Mouse (Mus musculus) neural tube, embryonic 13.5 days (tissue): ENCODE results near the gene Vmac. TPM values are rescaled to one million over a fixed set of nuclear protein-coding genes. Genes with fewer than 3 reads are reported as not detected.

Experiments used
- ATAC-seq: fragments of 200-750 bp; cut with Nextera tagmentation; 2 replicates; pipeline ENCODE4 v1.8.0; 2017; ENCODE audit warnings: low read depth, mild to moderate bottlenecking, moderate TSS enrichment, moderate library complexity
- H3K27ac ChIP-seq: fragments of 300-500 bp; sonication (generic); replicated peaks from 2 replicates; pipeline ENCODE4 v1.5.1; 2015; ENCODE audit warnings: moderate library complexity, mild to moderate bottlenecking, inconsistent platforms
- H3K27me3 ChIP-seq: fragments of 300-500 bp; sonication (generic); 2 replicates; pipeline ENCODE4 v1.6.1; 2015; ENCODE audit warnings: mild to moderate bottlenecking, inconsistent platforms
- H3K36me3 ChIP-seq: fragments of 300-500 bp; sonication (generic); 2 replicates; pipeline ENCODE4 v1.6.1; 2015; ENCODE audit warnings: mild to moderate bottlenecking, inconsistent platforms
- H3K4me1 ChIP-seq: fragments of 300-500 bp; sonication (generic); replicated peaks from 2 replicates; pipeline ENCODE4 v1.6.1; 2015; ENCODE audit warnings: inconsistent platforms
- H3K4me2 ChIP-seq: fragments of 300-500 bp; sonication (generic); 2 replicates; pipeline ENCODE4 v1.6.1; 2015; ENCODE audit warnings: inconsistent platforms, mild to moderate bottlenecking, moderate library complexity
- H3K4me3 ChIP-seq: fragments of 300-500 bp; sonication (generic); 2 replicates; pipeline ENCODE4 v1.5.1; 2015; ENCODE audit warnings: mild to moderate bottlenecking, inconsistent platforms
- H3K9ac ChIP-seq: fragments of 300-500 bp; sonication (generic); 2 replicates; pipeline ENCODE4 v1.6.1; 2015; ENCODE audit warnings: moderate library complexity, mild to moderate bottlenecking, inconsistent platforms
- H3K9me3 ChIP-seq: fragments of 300-500 bp; sonication (generic); 2 replicates; pipeline ENCODE4 v1.6.1; 2016; ENCODE audit warnings: inconsistent platforms
- WGBS: fragments of 180-500 bp; shearing (Covaris S2); methylation state at CpG from one replicate; pipeline ENCODE4 v1.1.7; 2015; 5-methylcytosine and 5-hydroxymethylcytosine counted together
- polyA plus RNA-seq: library from polyadenylated mRNA; unstranded; fragments of >200 nt; fragmentation: Nextera tagmentation; extraction: Ambion mirVana; gene quantifications from 2 replicates; pipeline ENCODE4 v1.2.1, GENCODE M21; 2015

Vmac gene
- polyA plus RNA-seq, 1 experiment from 2014 or later, result 17.5 TPM

DNA sequence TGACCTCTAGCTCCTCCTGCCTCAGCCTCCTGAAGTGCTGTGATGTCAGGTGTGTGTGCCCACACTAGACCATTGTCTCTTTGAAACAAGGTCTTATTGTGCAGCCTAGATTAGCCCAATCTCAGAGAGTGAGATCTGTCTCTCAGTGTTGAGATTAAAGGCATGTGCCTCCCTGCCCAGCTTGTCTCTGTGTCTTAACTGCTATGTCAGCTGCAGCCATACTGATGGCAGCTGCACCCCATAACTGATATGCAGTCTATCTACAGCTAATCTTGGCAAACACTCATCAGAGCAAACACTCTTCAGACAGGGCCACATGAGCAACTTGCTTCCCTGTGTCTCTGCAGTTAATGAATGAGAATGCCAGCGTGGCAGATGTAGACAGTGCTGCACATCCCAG is 11.3 kb downstream of the Vmac start:
- Histone ChIP-seq H3K9me3 (no peaks in the 10 kb centered on the region), H3K36me3 (peaks cover 97% of the 10 kb centered on the region), H3K27ac (no peak overlapping the region), H3K4me1 (no peaks in the 10 kb centered on the region), H3K4me3 (no peak overlapping the region), H3K4me2 (no peak overlapping the region), H3K9ac (no peak overlapping the region), H3K27me3 (no peaks in the 10 kb centered on the region)
- no peak for ATAC-seq
- WGBS, result 97% methylated on average over 1 of the region's 1 CpGs

DNA sequence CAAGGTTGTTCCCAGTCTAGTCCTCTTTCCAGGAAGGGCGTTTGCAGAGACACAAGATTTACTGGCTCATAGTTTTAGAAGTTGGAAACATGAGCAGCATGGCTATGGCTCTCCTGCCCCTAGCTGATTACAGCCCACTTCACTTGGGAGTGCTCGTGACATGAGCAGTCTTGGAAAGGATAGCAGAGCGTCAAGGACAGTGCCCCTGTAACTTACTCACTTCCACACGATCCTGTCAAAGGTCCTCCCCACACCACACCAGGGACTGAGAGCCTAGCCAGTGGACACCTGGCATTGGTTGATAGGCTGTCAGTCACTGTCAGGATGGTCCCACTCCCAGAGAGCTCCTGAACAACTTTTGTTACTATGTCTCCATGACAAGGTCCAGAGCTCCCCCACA is 14.8 kb downstream of the Vmac start:
- no peak for ATAC-seq

DNA sequence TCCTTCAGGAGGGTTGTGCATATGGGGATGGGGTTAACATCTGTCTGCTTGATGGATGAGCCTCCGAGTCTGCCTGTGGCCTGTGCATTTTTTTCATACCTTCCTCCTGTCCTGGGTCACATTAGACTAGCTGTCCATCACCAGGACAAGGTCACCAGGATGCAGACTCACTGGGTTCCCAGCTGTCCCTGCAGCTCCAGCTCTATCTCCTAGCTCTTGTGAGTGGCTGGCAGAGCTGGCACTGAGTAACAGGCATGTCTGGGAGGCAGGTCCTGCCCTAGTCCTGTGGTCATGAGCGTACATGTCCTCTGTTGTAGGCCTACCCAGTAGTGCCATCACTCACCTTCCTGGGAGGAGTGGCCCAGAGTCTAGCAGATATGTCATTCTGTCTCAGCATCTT is 17.4 kb downstream of the Vmac start:
- H3K4me2 ChIP-seq, result no peak overlapping the region
- H3K9me3 ChIP-seq, result no peaks in the 10 kb centered on the region
- no peak overlapping the region for H3K4me3 ChIP-seq
- peaks cover 98% of the 10 kb centered on the region for H3K36me3 ChIP-seq
- no peak overlapping the region for H3K27ac ChIP-seq
- no peak overlapping the region for H3K9ac ChIP-seq
- peaks cover under 1% of the 10 kb centered on the region; the same call in 1 of the 2 replicates for H3K4me1 ChIP-seq
- H3K27me3 ChIP-seq, result no peaks in the 10 kb centered on the region
- ATAC-seq, result no peak; the same call in 1 of the 2 replicates
- WGBS, result 92% methylated on average over 2 of the region's 2 CpGs

More for the DNA sequence above, 14.8 kb downstream of the Vmac start:
- Histone ChIP-seq H3K27ac (no peak overlapping the region), H3K4me2 (no peak overlapping the region), H3K36me3 (peaks cover 97% of the 10 kb centered on the region), H3K4me3 (no peak overlapping the region), H3K9ac (no peak overlapping the region), H3K9me3 (no peaks in the 10 kb centered on the region), H3K27me3 (no peaks in the 10 kb centered on the region), H3K4me1 (no peaks in the 10 kb centered on the region)
- WGBS, result 94% methylated on average over 4 of the region's 4 CpGs

DNA sequence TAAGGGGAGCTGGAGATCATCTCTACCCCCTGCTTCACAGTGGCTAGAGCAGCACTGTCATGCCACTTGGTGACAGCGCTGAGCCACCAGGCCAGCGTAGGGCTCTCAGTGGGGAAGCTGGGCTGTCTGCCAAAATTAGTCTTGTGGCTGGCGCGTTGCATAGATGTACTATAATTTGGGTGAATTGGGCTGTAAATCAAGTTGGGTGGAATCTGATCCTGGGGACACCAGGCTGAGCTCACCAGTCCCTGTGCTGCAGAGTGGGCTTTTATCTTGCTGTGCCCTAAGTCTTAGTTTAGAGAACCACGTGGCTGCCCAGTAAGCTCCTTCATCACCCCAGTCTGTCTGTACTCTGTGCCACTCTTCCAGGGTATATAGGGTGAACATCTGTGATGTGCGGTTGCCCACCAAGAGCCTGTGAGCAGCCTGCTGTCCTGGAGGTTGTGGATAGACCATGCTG is 23.9 kb downstream of the Vmac start:
- Histone ChIP-seq H3K9ac (peak overlapping the region; percentile 38; the same call in 1 of the 2 replicates), H3K27me3 (no peaks in the 10 kb centered on the region), H3K4me3 (no peak overlapping the region), H3K36me3 (peaks cover 86% of the 10 kb centered on the region), H3K4me1 (peaks cover 47% of the 10 kb centered on the region), H3K27ac (peak overlapping the region; percentile 78), H3K4me2 (no peak overlapping the region; the same call in 1 of the 2 replicates), H3K9me3 (no peaks in the 10 kb centered on the region)
- 38% methylated on average over 6 of the region's 6 CpGs for WGBS
- peak; percentile 78 for ATAC-seq

DNA sequence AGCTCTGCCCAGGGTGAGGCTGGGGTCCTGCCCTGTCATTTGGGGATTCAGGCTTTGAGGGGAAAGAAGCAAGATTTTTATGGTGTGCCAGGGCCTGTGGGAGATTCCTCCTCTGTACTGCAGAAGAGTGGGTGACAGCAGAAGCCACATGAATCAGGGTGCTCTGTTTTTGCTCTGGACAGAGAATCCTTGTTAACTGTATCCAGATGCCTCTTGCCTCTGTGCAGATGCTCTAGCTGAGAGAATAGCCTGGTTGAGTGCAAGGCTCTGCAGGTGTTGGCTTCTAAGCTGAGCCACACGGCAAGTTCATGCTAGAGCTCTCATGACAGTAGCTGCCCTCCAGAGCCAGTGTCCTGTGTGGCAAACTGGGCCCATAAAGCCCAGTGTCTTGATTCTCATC is 24.4 kb downstream of the Vmac start:
- Histone ChIP-seq H3K36me3 (peaks cover 86% of the 10 kb centered on the region), H3K27ac (peak overlapping the region; percentile 78), H3K4me3 (no peak overlapping the region), H3K4me1 (peaks cover 47% of the 10 kb centered on the region), H3K27me3 (no peaks in the 10 kb centered on the region), H3K9ac (peak overlapping the region; percentile 38; the same call in 1 of the 2 replicates), H3K9me3 (no peaks in the 10 kb centered on the region), H3K4me2 (no peak overlapping the region; the same call in 1 of the 2 replicates)
- ATAC-seq, result no peak
- 53% methylated on average over 1 of the region's 1 CpGs for WGBS

DNA sequence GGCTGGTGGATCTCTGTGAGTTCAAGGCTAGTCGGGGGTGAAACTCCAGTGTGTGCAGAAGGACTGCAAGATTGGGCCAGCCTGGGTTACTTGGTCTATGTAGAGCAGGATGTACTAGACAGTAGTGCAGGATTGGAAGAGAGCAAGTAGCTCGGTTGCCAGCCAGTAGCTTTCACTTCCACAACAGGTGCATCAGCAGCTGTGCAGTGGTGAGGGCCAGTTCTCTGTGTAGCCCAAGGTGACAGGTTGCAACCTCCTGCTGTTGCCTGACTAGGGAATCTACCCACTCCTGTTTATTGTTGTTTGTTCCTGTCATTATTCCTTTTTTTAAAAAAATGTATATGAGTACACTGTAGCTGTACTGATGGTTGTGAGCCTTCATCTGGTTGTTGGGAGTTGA is 29.1 kb downstream of the Vmac start:
- no peak overlapping the region for H3K9ac ChIP-seq
- no peak for ATAC-seq
- H3K4me1 ChIP-seq, result peaks cover 39% of the 10 kb centered on the region
- no peaks in the 10 kb centered on the region for H3K27me3 ChIP-seq
- no peak overlapping the region for H3K4me3 ChIP-seq
- WGBS, result 86% methylated on average over 2 of the region's 2 CpGs
- no peaks in the 10 kb centered on the region for H3K9me3 ChIP-seq
- H3K27ac ChIP-seq, result no peak overlapping the region
- H3K36me3 ChIP-seq, result peaks cover 82% of the 10 kb centered on the region
- H3K4me2 ChIP-seq, result no peak overlapping the region

DNA sequence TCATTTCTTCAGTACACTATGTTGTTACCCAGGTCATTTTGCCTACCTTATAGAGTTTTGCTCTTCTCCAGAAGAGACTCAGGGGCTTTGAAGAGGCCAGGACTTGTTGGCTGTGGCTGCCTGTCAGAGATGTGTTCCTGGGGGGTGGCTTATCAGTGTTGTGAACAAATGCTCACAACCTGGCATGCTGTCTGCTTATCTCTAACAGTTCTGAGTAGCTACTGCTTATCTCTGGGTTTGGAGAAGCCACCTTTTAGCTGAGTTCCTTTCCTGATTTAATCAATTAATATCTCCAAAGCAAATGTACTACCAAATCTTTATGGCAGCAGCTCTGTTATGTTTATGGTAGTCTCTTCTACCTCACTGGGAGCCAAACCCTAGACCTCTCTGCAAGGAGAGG is 29.8 kb downstream of the Vmac start:
- Histone ChIP-seq H3K36me3 (peaks cover 78% of the 10 kb centered on the region), H3K9ac (no peak overlapping the region), H3K27me3 (no peaks in the 10 kb centered on the region), H3K4me3 (no peak overlapping the region), H3K9me3 (no peaks in the 10 kb centered on the region), H3K4me1 (peaks cover 34% of the 10 kb centered on the region), H3K4me2 (no peak overlapping the region), H3K27ac (no peak overlapping the region)
- ATAC-seq, result no peak

DNA sequence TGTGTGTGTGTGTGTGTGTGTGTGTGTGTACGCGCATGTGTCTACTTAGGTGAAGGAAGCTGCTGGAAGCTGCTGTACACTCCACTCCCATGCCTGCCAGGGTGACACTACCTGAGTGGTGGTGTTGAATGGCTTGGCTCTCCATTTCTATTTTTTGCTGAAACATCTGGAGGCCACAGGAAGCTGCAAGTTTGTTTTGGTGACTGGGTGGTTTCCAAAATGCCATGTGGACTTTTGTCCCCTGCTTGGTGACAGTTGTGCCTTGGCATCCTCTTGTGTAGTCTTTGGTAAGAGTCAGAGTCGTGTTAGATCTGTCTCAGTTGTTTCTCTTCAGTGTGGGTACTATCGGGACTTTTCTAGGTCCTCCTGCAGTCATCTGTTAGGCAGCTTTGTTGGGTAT is 31.0 kb downstream of the Vmac start:
- Histone ChIP-seq H3K27ac (no peak overlapping the region), H3K27me3 (no peaks in the 10 kb centered on the region), H3K9me3 (no peaks in the 10 kb centered on the region), H3K9ac (no peak overlapping the region), H3K36me3 (peaks cover 76% of the 10 kb centered on the region), H3K4me1 (peaks cover 34% of the 10 kb centered on the region), H3K4me2 (no peak overlapping the region), H3K4me3 (no peak overlapping the region)
- WGBS, result 94% methylated on average over 4 of the region's 4 CpGs
- ATAC-seq, result no peak

DNA sequence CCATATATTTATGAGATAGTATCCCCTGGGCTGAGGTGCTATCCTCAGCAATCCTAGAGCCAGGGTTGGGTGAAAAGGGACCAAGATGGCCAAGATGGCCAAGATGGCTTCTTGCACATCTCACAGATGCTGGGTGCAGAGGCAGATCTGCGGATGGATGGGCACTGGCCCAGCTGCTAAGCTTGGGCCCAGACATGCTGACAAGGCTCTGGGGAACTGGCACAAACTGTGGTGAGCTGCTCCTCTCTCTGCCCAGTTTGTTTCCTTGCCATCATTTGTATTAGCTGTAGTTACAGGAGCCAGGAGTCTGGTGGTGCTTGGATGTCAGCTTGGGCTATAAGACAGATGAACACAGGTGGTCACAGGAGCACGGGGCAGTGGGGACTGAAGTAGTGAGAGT is 33.2 kb downstream of the Vmac start:
- Histone ChIP-seq H3K27ac (0 out of 2 replicates have a peak overlapping the region, but pooled peaks have one; percentile 2), H3K9ac (no peak overlapping the region), H3K4me1 (peaks cover 26% of the 10 kb centered on the region), H3K4me3 (no peak overlapping the region), H3K27me3 (no peaks in the 10 kb centered on the region), H3K36me3 (peaks cover 78% of the 10 kb centered on the region), H3K4me2 (no peak overlapping the region), H3K9me3 (no peaks in the 10 kb centered on the region)
- ATAC-seq, result no peak
- 86% methylated on average over 2 of the region's 2 CpGs for whole genome bisulfite sequencing

DNA sequence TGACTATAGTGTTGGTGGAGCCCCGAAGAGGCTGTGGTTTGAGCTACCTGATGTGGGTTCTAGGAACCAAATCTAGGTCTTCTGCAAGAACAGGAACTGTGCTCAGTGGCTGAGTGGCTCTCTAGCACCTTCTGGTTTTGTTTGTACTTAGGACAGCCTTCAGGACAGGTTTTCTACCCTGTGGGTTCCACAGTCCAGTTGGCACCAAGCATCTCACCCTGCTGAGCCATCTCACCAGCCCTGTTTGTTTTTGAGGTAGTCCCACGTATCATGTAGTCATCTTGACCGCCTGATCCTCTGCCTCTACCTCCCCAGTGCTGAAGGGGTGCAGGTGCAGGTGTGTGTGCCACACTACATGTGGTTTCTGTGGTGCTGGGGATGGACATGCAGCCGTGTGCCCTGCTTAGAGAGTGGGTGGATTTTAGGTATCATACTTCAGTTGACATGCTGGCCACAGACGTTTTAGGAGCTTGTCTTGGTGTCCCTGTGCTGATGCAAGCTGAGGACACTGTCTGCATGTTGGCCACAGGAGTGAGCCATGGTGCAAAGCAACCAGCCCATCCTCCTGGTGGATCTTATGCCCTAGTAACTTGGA is 34.2 kb downstream of the Vmac start:
- Histone ChIP-seq H3K9me3 (no peaks in the 10 kb centered on the region), H3K36me3 (peaks cover 70% of the 10 kb centered on the region), H3K27me3 (no peaks in the 10 kb centered on the region), H3K27ac (no peak overlapping the region), H3K4me3 (no peak overlapping the region), H3K4me2 (no peak overlapping the region), H3K9ac (no peak overlapping the region), H3K4me1 (peaks cover 26% of the 10 kb centered on the region)
- 91% methylated on average over 5 of the region's 5 CpGs for WGBS
- no peak for ATAC-seq

DNA sequence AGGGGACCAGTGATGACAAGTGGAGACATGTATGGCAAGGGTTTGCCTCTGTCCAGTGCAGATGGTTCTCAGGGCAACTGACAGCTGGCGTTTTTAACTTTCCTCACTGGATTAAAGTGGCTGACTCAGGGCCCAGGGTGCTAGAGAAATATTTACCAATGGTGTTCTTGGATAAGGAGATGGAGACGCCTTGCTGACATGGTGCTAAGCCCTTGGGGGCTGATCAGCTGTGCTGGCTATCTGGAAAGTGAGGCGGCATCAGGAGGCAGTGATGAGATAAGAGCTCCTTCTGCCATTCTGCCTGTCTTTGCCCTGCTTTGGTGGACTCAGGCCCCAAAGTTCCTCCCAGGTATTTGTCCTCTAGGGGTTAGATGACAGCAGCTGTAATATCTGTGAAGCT is 34.9 kb downstream of the Vmac start:
- H3K36me3 ChIP-seq, result peaks cover 65% of the 10 kb centered on the region
- WGBS, result 74% methylated on average over 3 of the region's 3 CpGs
- no peak overlapping the region; the same call in 1 of the 2 replicates for H3K9ac ChIP-seq

DNA sequence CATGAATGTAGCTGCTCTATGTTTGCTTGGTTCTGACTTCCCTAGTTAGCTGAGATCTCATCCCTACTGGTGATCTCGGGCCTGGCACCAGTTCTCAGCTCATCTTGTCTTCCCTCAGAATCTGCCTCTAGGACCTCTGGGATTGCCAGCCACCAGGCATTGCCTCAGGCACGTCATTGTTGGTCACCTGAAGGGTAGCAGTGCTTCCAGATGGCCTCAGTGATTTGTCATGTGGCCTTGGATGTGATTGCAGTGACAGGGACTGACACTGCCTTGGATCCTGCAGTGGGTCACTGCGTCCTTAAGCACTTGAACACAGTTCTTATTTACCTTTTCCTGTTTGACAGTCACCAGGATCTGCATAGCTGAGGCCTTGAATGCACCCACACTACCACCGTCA is 36.0 kb downstream of the Vmac start:
- no peak overlapping the region for H3K4me3 ChIP-seq
- no peak overlapping the region for H3K27ac ChIP-seq
- no peak for ATAC-seq
- no peak overlapping the region for H3K9ac ChIP-seq
- H3K9me3 ChIP-seq, result no peaks in the 10 kb centered on the region
- H3K36me3 ChIP-seq, result peaks cover 64% of the 10 kb centered on the region
- H3K27me3 ChIP-seq, result no peaks in the 10 kb centered on the region
- H3K4me1 ChIP-seq, result peaks cover 35% of the 10 kb centered on the region
- 78% methylated on average over 4 of the region's 4 CpGs for WGBS
- no peak overlapping the region for H3K4me2 ChIP-seq

More for the DNA sequence above, 34.9 kb downstream of the Vmac start:
- H3K27me3 ChIP-seq, result no peaks in the 10 kb centered on the region
- H3K9me3 ChIP-seq, result no peaks in the 10 kb centered on the region
- no peak overlapping the region for H3K27ac ChIP-seq
- H3K4me1 ChIP-seq, result peaks cover 26% of the 10 kb centered on the region
- ATAC-seq, result no peak
- H3K4me3 ChIP-seq, result no peak overlapping the region
- no peak overlapping the region for H3K4me2 ChIP-seq
